9 mouse cellular contexts compared by ENCODE assay signal in the genomic region with DNA sequence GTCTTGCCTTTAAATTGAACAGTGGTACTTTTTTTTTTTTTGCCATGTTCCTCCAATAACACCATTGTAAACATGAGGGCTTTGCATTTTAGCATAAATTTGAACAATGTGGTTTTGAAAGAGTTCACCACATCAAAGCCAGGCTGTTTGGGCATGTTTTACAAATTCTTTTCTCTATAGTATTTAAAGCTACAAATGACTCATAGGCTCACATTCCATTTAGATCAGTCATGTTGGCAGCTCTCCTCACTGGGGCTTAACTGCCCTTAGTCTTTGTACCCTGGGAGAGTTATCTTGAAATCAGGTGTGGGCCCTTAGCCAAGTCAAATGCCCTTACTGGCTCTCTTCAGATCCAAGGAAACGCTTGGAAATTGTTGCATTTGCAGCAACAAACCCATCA.
DNase-seq lines count a peak whose midpoint lies in the region; ATAC-seq and TF ChIP-seq lines count a peak whose summit lies in the region.
"Had no signal": no experiment of that assay in that cellular context is flagged by ENCODE, and none has a peak within 500 bp of the region (broad histone marks: within the 10 kb centered on the region; RNA-seq: fewer than 3 reads in every experiment).

No protein-coding gene starts in this region.

- no peak overlapping the region for H3K4me2 ChIP-seq in kidney, postnatal 0 days (ENCODE audit: low read length)
- H3K4me2 ChIP-seq in stomach, embryonic 15.5 days: no peak overlapping the region
- H3K4me2 ChIP-seq: liver, embryonic 13.5 days had no signal

- ATAC-seq in kidney, postnatal 0 days (replicated peaks; ENCODE audit: low FRiP score, low read depth): peak; percentile 75
- peak; percentile 88 for ATAC-seq in stomach, embryonic 15.5 days (ENCODE audit: insufficient read depth, low FRiP score, low read depth)

- DNase-seq in ovary, postnatal 14 days (ENCODE audit: low spot score): peak; percentile 22
- DNase-seq in ovary, postnatal 10 days (ENCODE audit: low spot score): no peak
- DNase-seq in adrenal gland, postnatal 36 days: peak; percentile 71 to 80
- peak; percentile 63 for DNase-seq in kidney, postnatal 0 days (ENCODE audit: low spot score)
- DNase-seq in layer of hippocampus, adult 11-12 months (ENCODE audit: low spot score): no peak
- no peak for DNase-seq in heart, adult 8-10 months (ENCODE audit: low spot score)
- DNase-seq in T-cell, adult 2 months (ENCODE audit: low spot score): no peak
- DNase-seq: liver, embryonic 13.5 days had no signal

- H3K27ac ChIP-seq in kidney, postnatal 0 days: no peak overlapping the region
- peak overlapping the region; percentile 22; the same call in 1 of the 2 replicates for H3K27ac ChIP-seq in stomach, embryonic 15.5 days
- H3K27ac ChIP-seq: liver, embryonic 13.5 days had no signal

- H3K4me1 ChIP-seq in kidney, postnatal 0 days (replicated peaks; ENCODE audit: insufficient read depth, low read length): 0 out of 2 replicates have a peak, but pooled peaks cover 3% of the 10 kb centered on the region
- H3K4me1 ChIP-seq in stomach, embryonic 15.5 days: no peaks in the 10 kb centered on the region
- H3K4me1 ChIP-seq: liver, embryonic 13.5 days had no signal

- H3K9me3 ChIP-seq in kidney, postnatal 0 days (replicated peaks; ENCODE audit: low read length): no peaks in the 10 kb centered on the region
- no peaks in the 10 kb centered on the region for H3K9me3 ChIP-seq in stomach, embryonic 15.5 days
- H3K9me3 ChIP-seq: liver, embryonic 13.5 days had no signal

- TF ChIP-seq CTCF in kidney, postnatal 0 days (IDR thresholded peaks at IDR 0.05; ENCODE audit: low read depth): no peak

- no peak overlapping the region for H3K9ac ChIP-seq in kidney, postnatal 0 days (ENCODE audit: low read depth, low read length)
- H3K9ac ChIP-seq in stomach, embryonic 15.5 days: no peak overlapping the region
- H3K9ac ChIP-seq: liver, embryonic 13.5 days had no signal

- no peak overlapping the region for H3K4me3 ChIP-seq in kidney, postnatal 0 days (replicated peaks; ENCODE audit: low read depth, low read length)
- H3K4me3 ChIP-seq in stomach, embryonic 15.5 days (replicated peaks): no peak overlapping the region
- H3K4me3 ChIP-seq: liver, embryonic 13.5 days had no signal

- H3K36me3 ChIP-seq in kidney, postnatal 0 days (ENCODE audit: insufficient read depth, low read length): no peaks in the 10 kb centered on the region
- H3K36me3 ChIP-seq in stomach, embryonic 15.5 days: no peaks in the 10 kb centered on the region
- H3K36me3 ChIP-seq: liver, embryonic 13.5 days had no signal

- WGBS in kidney, postnatal 0 days: 32% methylated on average over 1 of the region's 1 CpGs
- 16% methylated on average over 1 of the region's 1 CpGs for WGBS in stomach, embryonic 15.5 days

- no peaks in the 10 kb centered on the region for H3K27me3 ChIP-seq in kidney, postnatal 0 days (ENCODE audit: insufficient read depth, low read length)
- no peaks in the 10 kb centered on the region for H3K27me3 ChIP-seq in stomach, embryonic 15.5 days (replicated peaks)
- H3K27me3 ChIP-seq: liver, embryonic 13.5 days had no signal

Comparison
In these comparisons a context has a peak if more than half of its experiments do, and no peak if none do; other contexts are left out.
1. DNase-seq: peak in ovary, postnatal 14 days (single experiment), adrenal gland, postnatal 36 days (2 of 2) and kidney, postnatal 0 days (single experiment); none in ovary, postnatal 10 days (single experiment), layer of hippocampus, adult 11-12 months (single experiment), heart, adult 8-10 months (single experiment) and T-cell, adult 2 months (single experiment).